Mouse (Mus musculus) retina, embryonic 14.5 days (tissue): Measurements from ENCODE around the gene Clec4g.
"Not testable (repeated sequence)": the region's sequence is repeated elsewhere in the genome, so short reads cannot be mapped to it uniquely, and the experiment has no call there.

Experiments used
- DNase-seq: peaks from one replicate; pipeline ENCODE4 v3.0.0-alpha.2; 2015; ENCODE audit warnings: low spot score

The Clec4g gene

GRCm38 (mm10) chr8:3720551-3720950 is at the start of gene Clec4g:
TSS of gene Clec4g (minus strand) at chr8:3720651.
- DNase-seq: no peak

GRCm38 (mm10) chr8:3768641-3769040 is 48.2 kb upstream of the Clec4g start:
- DNase-seq: not testable (repeated sequence)

GRCm38 (mm10) chr8:3754261-3754850 is 33.9 kb upstream of the Clec4g start:
- peak; percentile 94 for DNase-seq

- no peak for DNase-seq
Observed at GRCm38 (mm10) chr8:3748761-3749160, 28.3 kb upstream of the Clec4g start, which contains the start of gene Cd209a. TSS of gene Cd209a (minus strand) at chr8:3748984.

GRCm38 (mm10) chr8:3736947-3737346 is 16.5 kb upstream of the Clec4g start:
- DNase-seq: no peak

- no peak for DNase-seq
Observed at GRCm38 (mm10) chr8:3735599-3735998, 15.1 kb upstream of the Clec4g start.

GRCm38 (mm10) chr8:3734084-3734483 is 13.6 kb upstream of the Clec4g start:
- no peak for DNase-seq

- DNase-seq: no peak
Observed at GRCm38 (mm10) chr8:3721041-3721440, 590 bp upstream of the Clec4g start.

- peak; percentile 75 for DNase-seq
Observed at GRCm38 (mm10) chr8:3718559-3718958, 1.9 kb downstream of the Clec4g start.

- DNase-seq: no peak
Observed at GRCm38 (mm10) chr8:3717321-3717954, 3.0 kb downstream of the Clec4g start.

GRCm38 (mm10) chr8:3711646-3712045 is 8.8 kb downstream of the Clec4g start:
- no peak for DNase-seq

GRCm38 (mm10) chr8:3710312-3710711 is 10.1 kb downstream of the Clec4g start:
- DNase-seq: no peak

GRCm38 (mm10) chr8:3707611-3708010 is 12.8 kb downstream of the Clec4g start:
- no peak for DNase-seq

- peak; percentile 34 for DNase-seq
Observed at GRCm38 (mm10) chr8:3705711-3706110, 14.7 kb downstream of the Clec4g start.

GRCm38 (mm10) chr8:3701491-3701890 is 19.0 kb downstream of the Clec4g start:
- no peak for DNase-seq

- no peak for DNase-seq
Observed at GRCm38 (mm10) chr8:3694121-3694520, 26.3 kb downstream of the Clec4g start, which contains the start of gene Fcer2a. TSS of gene Fcer2a (minus strand) at chr8:3694175.

- no peak for DNase-seq
Observed at GRCm38 (mm10) chr8:3690774-3691173, 29.7 kb downstream of the Clec4g start.

GRCm38 (mm10) chr8:3687537-3687936 is 32.9 kb downstream of the Clec4g start:
- no peak for DNase-seq

GRCm38 (mm10) chr8:3685422-3685821 is 35.0 kb downstream of the Clec4g start:
- no peak for DNase-seq

GRCm38 (mm10) chr8:3684530-3684929 is 35.9 kb downstream of the Clec4g start:
- no peak for DNase-seq

GRCm38 (mm10) chr8:3683408-3684176 is 36.9 kb downstream of the Clec4g start:
- DNase-seq: no peak

- DNase-seq: no peak
Observed at GRCm38 (mm10) chr8:3682435-3682834, 38.0 kb downstream of the Clec4g start.

GRCm38 (mm10) chr8:3679656-3680055 is 40.8 kb downstream of the Clec4g start:
- DNase-seq: no peak
